Mouse (Mus musculus): ENCODE results near the gene Ola1.
A peak's percentile ranks its signal among the peaks of the same experiment; 100 is the strongest.

Gene Ola1

GRCm38 (mm10) chr2:73066307-73067167 is 152.2 kb downstream of the Ola1 start:
- DNase-seq (ENCODE audit: low spot score in 2 of 2), result no peak

DNA sequence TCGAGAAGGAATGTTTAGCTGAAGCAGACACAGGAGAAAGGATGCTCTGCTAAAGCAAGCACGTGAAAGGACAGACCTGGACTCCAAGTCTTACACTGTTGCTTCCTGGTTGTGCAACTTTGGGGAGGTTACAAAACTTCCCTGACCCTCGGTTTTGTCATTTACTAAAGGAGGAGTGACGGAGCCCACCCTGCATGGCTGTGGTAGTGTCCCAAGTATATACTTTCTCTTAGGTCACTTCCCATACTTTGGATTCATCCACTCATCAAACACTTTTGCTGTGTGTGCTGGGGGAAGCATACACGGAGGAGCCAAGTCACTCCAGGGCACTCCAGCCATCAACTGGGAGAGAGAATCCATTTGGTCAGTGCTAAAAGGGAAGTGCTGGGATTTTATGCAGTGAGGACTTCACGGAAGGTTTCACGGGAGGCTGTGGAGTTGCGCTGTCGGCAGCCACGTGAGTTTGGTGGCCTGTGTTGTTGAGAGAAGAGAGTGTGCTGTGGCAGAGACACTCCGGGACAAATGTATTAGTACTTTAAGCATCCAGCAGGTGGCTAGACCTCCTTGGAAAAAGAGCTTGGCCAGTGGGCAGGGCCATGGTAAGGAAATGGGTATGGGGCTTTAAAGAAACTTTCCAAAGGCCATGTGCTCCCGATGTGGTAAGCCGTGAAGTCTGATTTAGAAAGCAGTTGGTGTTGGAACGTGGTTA is 154.7 kb downstream of the Ola1 start:
- DNase-seq (ENCODE audit: low spot score in 2 of 2), result no peak

- DNase-seq (ENCODE audit: low spot score in 2 of 2), result no peak
Measured at GRCm38 (mm10) chr2:73060259-73060585, 158.5 kb downstream of the Ola1 start.

DNA sequence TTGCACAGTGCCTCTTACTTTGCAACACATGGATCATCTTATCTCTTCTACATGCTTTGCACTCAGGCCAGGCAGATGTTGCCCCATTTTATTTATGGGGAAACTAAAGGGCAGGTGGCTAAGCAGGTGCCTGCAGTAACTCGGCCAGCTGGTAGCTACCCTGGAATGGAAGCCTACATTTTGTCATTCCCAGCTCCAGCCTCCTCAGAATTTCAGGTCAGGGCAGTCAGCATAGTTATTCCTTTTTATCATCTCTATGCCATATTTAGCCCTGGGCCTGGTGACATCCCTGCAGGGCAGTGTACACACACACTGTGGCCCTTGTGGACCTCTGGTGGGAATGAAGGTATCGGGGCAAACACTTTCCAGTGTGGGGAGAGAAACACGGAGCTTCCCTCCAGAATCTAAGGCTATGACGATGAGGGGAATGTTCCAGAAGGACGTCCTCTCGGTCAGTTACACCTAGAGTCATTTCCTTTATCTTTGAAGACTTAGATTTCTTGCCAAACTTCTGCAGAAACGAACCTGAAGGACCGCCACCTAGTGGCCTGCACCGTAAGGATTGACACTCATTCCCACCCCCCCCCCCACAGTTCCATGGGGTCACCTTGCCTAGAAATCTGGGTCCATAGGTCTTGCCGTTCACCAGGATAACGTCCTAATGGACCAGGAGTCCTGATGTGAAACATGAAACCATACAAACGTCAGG is 159.0 kb downstream of the Ola1 start:
- no peak for DNase-seq (ENCODE audit: low spot score in 2 of 2)

DNA sequence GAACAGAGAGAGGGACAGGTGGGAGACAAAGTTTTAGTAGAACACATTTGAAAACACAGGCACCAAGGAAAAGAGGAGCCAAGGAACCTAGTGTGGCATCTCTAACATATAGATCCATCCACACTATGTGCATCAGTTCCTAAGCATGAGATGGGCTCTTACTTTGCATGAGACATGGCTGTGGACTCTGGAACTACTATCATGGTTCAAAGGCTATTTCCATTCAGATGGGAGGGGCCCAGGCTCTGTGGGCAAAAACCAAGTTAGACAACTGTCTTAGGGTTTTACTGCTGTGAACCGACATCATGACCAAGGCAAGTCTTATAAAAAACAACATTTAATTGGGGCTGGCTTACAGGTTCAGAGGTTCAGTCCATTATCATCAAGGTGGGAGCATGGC is 160.4 kb downstream of the Ola1 start:
- no peak for DNase-seq (ENCODE audit: low spot score in 2 of 2)

DNA sequence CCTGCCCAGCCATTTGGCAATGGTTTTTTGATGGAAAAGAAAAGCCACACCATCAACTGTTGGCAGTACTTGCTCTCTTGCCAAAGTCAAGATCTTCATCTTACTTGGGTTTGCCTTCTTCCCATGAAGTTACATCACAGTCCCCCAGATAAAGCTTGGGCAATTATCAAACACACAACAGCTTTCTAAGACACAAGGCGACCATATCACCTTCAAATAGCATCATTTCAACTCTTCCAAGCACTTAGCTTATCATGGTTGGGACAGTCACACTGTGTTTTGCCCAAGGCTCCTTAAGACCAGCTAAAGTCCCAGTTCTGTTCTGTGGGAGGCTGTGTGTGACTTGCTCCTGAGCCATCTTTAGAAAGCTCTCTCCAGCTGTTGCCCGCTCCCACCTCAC is 161.1 kb downstream of the Ola1 start:
- no peak for DNase-seq (ENCODE audit: low spot score in 2 of 2)

DNA sequence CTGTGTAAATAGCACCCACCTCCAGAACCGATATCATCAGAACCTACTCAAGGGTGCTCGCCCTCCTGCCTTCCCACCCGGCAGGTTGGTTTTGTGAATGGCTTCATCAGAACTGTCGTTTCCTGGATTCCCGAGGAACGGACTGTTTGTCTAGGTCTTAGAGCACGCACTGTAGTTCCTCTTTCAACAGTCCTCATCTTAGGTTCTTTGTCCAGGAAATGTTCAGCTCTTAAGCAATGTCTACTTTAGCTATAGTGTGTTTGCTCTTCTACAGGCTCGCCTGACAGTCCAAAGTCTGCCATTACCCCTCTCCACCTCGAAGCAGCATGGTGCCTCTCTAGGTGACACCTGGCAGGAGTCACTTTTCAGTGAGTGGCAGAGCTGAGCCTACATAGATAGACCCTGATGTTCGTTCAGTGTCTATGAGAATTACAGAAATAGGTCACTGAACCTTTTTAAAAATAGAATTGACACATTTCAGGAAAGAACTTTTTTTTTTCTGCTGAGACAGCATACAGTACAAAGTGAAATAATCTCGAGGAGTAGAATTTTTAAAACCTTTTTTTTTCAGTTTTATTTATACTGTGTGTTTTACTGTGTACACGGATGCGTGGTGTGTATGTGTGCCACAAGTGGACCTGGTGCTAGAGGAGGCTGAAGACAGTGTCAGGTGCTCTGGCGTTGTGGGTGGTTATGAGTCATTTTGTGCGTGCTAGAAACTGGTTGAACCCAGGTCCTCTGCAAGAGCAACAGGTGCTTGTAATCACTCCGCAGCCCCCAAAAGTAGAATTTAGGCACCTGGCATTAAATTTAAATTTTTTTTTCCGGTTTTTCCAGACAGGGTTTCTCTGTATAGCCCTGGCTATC is 162.4 kb downstream of the Ola1 start:
- DNase-seq (ENCODE audit: low spot score in 2 of 2), result no peak

DNA sequence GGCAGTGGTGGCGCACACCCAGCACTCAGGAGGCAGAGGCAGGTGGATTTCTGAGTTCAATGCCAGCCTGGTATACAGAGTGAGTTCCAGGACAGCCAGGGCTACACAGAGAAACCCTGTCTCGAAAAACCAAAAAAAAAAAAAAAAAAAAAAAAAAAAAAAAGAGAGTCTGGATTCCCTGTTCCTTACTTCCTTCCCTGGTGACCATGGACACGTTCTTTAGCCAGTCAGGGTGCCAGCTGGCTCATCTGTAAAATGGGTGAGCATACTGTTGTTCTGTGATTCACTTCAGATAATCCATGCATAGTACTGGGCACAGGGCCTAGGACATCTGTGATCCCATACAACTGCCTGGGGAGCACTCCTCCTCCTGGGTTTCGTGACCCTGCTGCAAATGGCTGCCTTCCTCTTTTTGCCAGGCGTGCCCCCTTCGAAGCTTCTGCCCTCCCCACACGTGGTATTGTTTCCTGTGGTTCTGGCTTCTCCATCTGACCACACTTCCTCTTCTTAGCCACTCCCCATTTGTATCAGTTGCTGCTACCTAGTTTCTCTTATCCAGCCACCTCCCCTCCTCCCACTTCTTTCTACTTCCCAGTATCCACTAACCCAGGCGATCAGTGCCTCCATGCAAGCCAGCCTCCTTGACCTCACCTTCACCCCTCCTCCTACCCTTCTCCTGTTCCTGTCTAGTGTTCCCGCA is 164.8 kb downstream of the Ola1 start:
- DNase-seq (ENCODE audit: low spot score in 2 of 2), result peak in 1 of 2 experiments; percentile 46

DNA sequence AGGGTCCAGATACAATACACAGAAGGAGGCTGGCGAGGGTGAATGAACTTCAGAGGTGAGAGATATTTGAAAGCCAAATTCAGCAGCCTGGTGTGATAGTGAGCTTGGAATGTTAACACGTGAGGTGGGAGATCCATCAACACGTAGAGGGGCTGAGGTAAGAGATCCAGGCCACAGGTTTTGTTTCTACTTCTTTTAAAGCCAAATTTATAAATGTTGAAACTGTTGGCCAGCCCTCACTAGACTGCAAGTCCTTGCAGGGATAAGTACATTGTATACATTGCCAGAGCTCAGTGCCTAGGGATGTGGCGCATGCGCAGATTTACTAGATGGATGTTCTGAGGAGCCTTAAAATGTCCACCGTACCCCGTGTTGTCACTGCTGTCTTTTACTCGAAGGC is 168.3 kb downstream of the Ola1 start:
- DNase-seq (ENCODE audit: low spot score in 2 of 2), result no peak

DNA sequence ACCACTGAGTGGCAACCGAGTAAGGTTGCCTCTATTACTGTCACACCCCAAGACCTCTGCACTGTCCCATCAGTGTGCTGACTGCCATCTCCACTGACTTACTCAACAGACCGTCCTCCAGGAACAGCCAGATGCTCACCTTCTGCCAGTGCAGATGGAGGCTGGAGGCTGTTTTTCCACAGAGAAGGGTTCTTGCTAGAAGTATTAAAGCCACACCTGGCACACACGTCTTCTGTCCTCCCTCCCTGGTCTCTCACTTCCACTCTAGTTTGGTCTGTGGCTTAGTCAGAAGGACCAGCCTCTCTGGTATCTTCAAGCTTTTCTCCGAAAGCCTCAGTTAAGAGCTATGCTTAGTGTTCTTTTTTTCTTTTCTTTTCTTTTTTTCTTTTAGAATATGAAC is 168.7 kb downstream of the Ola1 start:
- no peak for DNase-seq (ENCODE audit: low spot score in 2 of 2)

GRCm38 (mm10) chr2:73049001-73049684 is 169.6 kb downstream of the Ola1 start:
- no peak for DNase-seq (ENCODE audit: low spot score in 2 of 2)

- peak in 1 of 2 experiments; percentile 36 for DNase-seq (ENCODE audit: low spot score in 2 of 2)
Measured at GRCm38 (mm10) chr2:73047061-73047741, 171.5 kb downstream of the Ola1 start.

- no peak for DNase-seq (ENCODE audit: low spot score in 2 of 2)
Measured at GRCm38 (mm10) chr2:73046576-73046975, 172.1 kb downstream of the Ola1 start.

GRCm38 (mm10) chr2:73045505-73045904 is 173.2 kb downstream of the Ola1 start:
- DNase-seq (ENCODE audit: low spot score in 2 of 2), result no peak

Data from right cerebral cortex, postnatal 10 days (tissue).